Mouse (Mus musculus) MEL (cell line): ENCODE data around the gene Peli1. TPM values are rescaled to one million over a fixed set of nuclear protein-coding genes. Genes with fewer than 3 reads are reported as not detected.

ENCODE experiments used
- DNase-seq: peaks from one replicate; pipeline ENCODE4 v3.0.0; 2011; ENCODE audit warnings: low read depth, low spot score
- H3K27ac ChIP-seq: 2 replicates; pipeline ENCODE4 v1.5.1; 2012; ENCODE audit warnings: low read depth, mild to moderate bottlenecking, control low read depth, low read length, moderate library complexity; ENCODE audit not compliant: control insufficient read depth
- H3K27me3 ChIP-seq, 2 experiments: fragments of 150-350 bp in 1 of 2; sonication (generic) in 1 of 2; 2 replicates each; pipeline ENCODE4 v1.6.1; 2012; ENCODE audit warnings: low read length in 2 of 2, mild to moderate bottlenecking in 2 of 2, improper control_type of control experiment in 1 of 2, moderate library complexity in 1 of 2; ENCODE audit not compliant: insufficient read depth in 2 of 2, control insufficient read depth in 1 of 2
- H3K36me3 ChIP-seq, 2 experiments: 2 replicates each; pipeline ENCODE4 v1.6.1; 2012 to 2014; ENCODE audit warnings: low read length in 2 of 2, improper control_type of control experiment in 1 of 2, inconsistent platforms in 1 of 2, mild to moderate bottlenecking in 1 of 2; ENCODE audit not compliant: insufficient read depth in 2 of 2, control insufficient read depth in 1 of 2
- H3K4me1 ChIP-seq, 2 experiments: fragments of 150-350 bp in 1 of 2; sonication (generic) in 1 of 2; 2 replicates each; pipeline ENCODE4 v1.6.1; 2012; ENCODE audit warnings: low read length in 2 of 2, improper control_type of control experiment in 1 of 2, mild to moderate bottlenecking in 1 of 2; ENCODE audit not compliant: insufficient read depth in 2 of 2, control insufficient read depth in 1 of 2
- H3K4me3 ChIP-seq, 2 experiments: fragments of 150-350 bp in 1 of 2; sonication (generic) in 1 of 2; 2 replicates each; pipeline ENCODE4 v1.5.1; 2012; ENCODE audit warnings: low read depth in 2 of 2, low read length in 2 of 2, mild to moderate bottlenecking in 2 of 2, moderate library complexity in 2 of 2, control low read depth in 1 of 2, improper control_type of control experiment in 1 of 2; ENCODE audit not compliant: control insufficient read depth in 1 of 2, insufficient read depth in 1 of 2
- H3K79me2 ChIP-seq: 2 replicates; pipeline ENCODE4 v1.6.1; 2012; ENCODE audit warnings: mild to moderate bottlenecking, low read length, moderate library complexity; ENCODE audit not compliant: control insufficient read depth, poor library complexity, insufficient read depth
- H3K9ac ChIP-seq: 2 replicates; pipeline ENCODE4 v1.6.1; 2012; ENCODE audit warnings: low read depth, mild to moderate bottlenecking, control low read depth, low read length, moderate library complexity; ENCODE audit not compliant: control insufficient read depth, poor library complexity, severe bottlenecking
- H3K9me3 ChIP-seq: fragments of 150-350 bp; sonication (generic); replicated peaks from 2 replicates; pipeline ENCODE4 v1.6.1; 2012; ENCODE audit warnings: mild to moderate bottlenecking, low read length, improper control_type of control experiment, moderate library complexity; ENCODE audit not compliant: insufficient read depth
- BHLHE40 ChIP-seq: IDR thresholded peaks from 2 replicates; pipeline ENCODE4 v1.6.1; 2012; ENCODE audit warnings: low read depth, mild to moderate bottlenecking, inconsistent platforms, low read length, improper control_type of control experiment, borderline replicate concordance
- CHD2 ChIP-seq: IDR thresholded peaks from 2 replicates; pipeline ENCODE4 v1.6.1; 2011; ENCODE audit warnings: low read length, improper control_type of control experiment
- CTCF ChIP-seq, 3 experiments: IDR thresholded peaks in 2 of 3; conservative IDR thresholded peaks in 1 of 3; 2 replicates each; pipeline ENCODE4 v1.5.1; 2011 to 2012; ENCODE audit warnings: low read length in 3 of 3, low read depth in 2 of 3, mild to moderate bottlenecking in 2 of 3, improper control_type of control experiment in 1 of 3, inconsistent platforms in 1 of 3, mixed read lengths in 1 of 3, moderate library complexity in 1 of 3; ENCODE audit not compliant: control insufficient read depth in 1 of 3, insufficient read depth in 1 of 3, poor library complexity in 1 of 3, severe bottlenecking in 1 of 3
- E2F4 ChIP-seq: IDR thresholded peaks from 2 replicates; pipeline ENCODE4 v1.6.1; 2011; ENCODE audit warnings: low read depth, low read length, improper control_type of control experiment, borderline replicate concordance
- ELF1 ChIP-seq: IDR thresholded peaks from 2 replicates; pipeline ENCODE4 v1.6.1; 2014; ENCODE audit warnings: low read depth, mild to moderate bottlenecking, inconsistent platforms, low read length, improper control_type of control experiment, moderate library complexity
- EP300 ChIP-seq, 2 experiments: IDR thresholded peaks; 2 replicates each; pipeline ENCODE4 v1.6.1; 2011; ENCODE audit warnings: improper control_type of control experiment in 2 of 2, low read length in 2 of 2, low read depth in 1 of 2, mild to moderate bottlenecking in 1 of 2
- ETS1 ChIP-seq: IDR thresholded peaks from 2 replicates; pipeline ENCODE4 v1.6.1; 2012; ENCODE audit warnings: low read depth, mild to moderate bottlenecking, inconsistent platforms, low read length, improper control_type of control experiment, moderate library complexity
- GATA1 ChIP-seq: IDR thresholded peaks from 2 replicates; pipeline ENCODE4 v1.6.1; 2011; ENCODE audit warnings: low read depth, low read length, improper control_type of control experiment
- MAFK ChIP-seq: IDR thresholded peaks from 2 replicates; pipeline ENCODE4 v1.6.1; 2011; ENCODE audit warnings: low read depth, mild to moderate bottlenecking, low read length, improper control_type of control experiment, borderline replicate concordance
- MAZ ChIP-seq: IDR thresholded peaks from 2 replicates; pipeline ENCODE4 v1.6.1; 2012; ENCODE audit warnings: low read depth, mild to moderate bottlenecking, inconsistent platforms, low read length, improper control_type of control experiment
- MEF2A ChIP-seq: IDR thresholded peaks from 2 replicates; pipeline ENCODE4 v1.6.1; 2014; ENCODE audit warnings: low read depth, mild to moderate bottlenecking, inconsistent platforms, low read length, improper control_type of control experiment; ENCODE audit not compliant: poor library complexity, insufficient replicate concordance, severe bottlenecking; ENCODE audit errors: extremely low read depth
- MYB ChIP-seq: IDR thresholded peaks from 2 replicates; pipeline ENCODE4 v1.6.1; 2011; ENCODE audit warnings: mild to moderate bottlenecking, low read depth, low read length, improper control_type of control experiment
- NELFE ChIP-seq: IDR thresholded peaks from 2 replicates; pipeline ENCODE4 v1.6.1; 2011; ENCODE audit warnings: low read depth, low read length, improper control_type of control experiment
- NRF1 ChIP-seq: IDR thresholded peaks from 2 replicates; pipeline ENCODE4 v1.6.1; 2014; ENCODE audit warnings: low read depth, mild to moderate bottlenecking, inconsistent platforms, low read length, improper control_type of control experiment, moderate library complexity; ENCODE audit not compliant: poor library complexity, insufficient read depth, severe bottlenecking
- POLR2A ChIP-seq, 2 experiments: IDR thresholded peaks; 2 replicates each; pipeline ENCODE4 v1.6.1; 2011 to 2012; ENCODE audit warnings: low read length in 2 of 2, mild to moderate bottlenecking in 2 of 2, control low read depth in 1 of 2, improper control_type of control experiment in 1 of 2, low read depth in 1 of 2, moderate library complexity in 1 of 2; ENCODE audit not compliant: control insufficient read depth in 1 of 2, insufficient read depth in 1 of 2, poor library complexity in 1 of 2
- POLR2AphosphoS5 ChIP-seq: IDR thresholded peaks from 2 replicates; pipeline ENCODE4 v1.6.1; 2012; ENCODE audit warnings: low read depth, borderline replicate concordance, mild to moderate bottlenecking, inconsistent platforms, low read length, moderate library complexity, mixed read lengths
- RCOR1 ChIP-seq: IDR thresholded peaks from 2 replicates; pipeline ENCODE4 v1.6.1; 2012; ENCODE audit warnings: low read depth, mild to moderate bottlenecking, inconsistent platforms, low read length, improper control_type of control experiment
- SIN3A ChIP-seq: IDR thresholded peaks from 2 replicates; pipeline ENCODE4 v1.6.1; 2012; ENCODE audit warnings: low read length, improper control_type of control experiment, inconsistent platforms
- SMC3 ChIP-seq: IDR thresholded peaks from 2 replicates; pipeline ENCODE4 v1.6.1; 2011; ENCODE audit warnings: low read depth, low read length, improper control_type of control experiment
- TAL1 ChIP-seq: IDR thresholded peaks from 2 replicates; pipeline ENCODE4 v1.6.1; 2012; ENCODE audit warnings: mild to moderate bottlenecking, inconsistent platforms, low read length, moderate library complexity, mixed read lengths
- TBP ChIP-seq: IDR thresholded peaks from 2 replicates; pipeline ENCODE4 v1.8.0; 2011; ENCODE audit warnings: low read depth, low read length, improper control_type of control experiment
- UBTF ChIP-seq: IDR thresholded peaks from 2 replicates; pipeline ENCODE4 v1.6.1; 2012; ENCODE audit warnings: low read depth, mild to moderate bottlenecking, inconsistent platforms, low read length, improper control_type of control experiment, moderate library complexity, borderline replicate concordance; ENCODE audit not compliant: insufficient read depth
- ZC3H11A ChIP-seq: IDR thresholded peaks from 2 replicates; pipeline ENCODE4 v1.6.1; 2012; ENCODE audit warnings: low read depth, mild to moderate bottlenecking, inconsistent platforms, low read length, improper control_type of control experiment
- ZNF384 ChIP-seq: IDR thresholded peaks from 2 replicates; pipeline ENCODE4 v1.6.1; 2012; ENCODE audit warnings: low read depth, mild to moderate bottlenecking, inconsistent platforms, low read length, improper control_type of control experiment
- polyA plus RNA-seq, 2 experiments: library from polyadenylated mRNA; stranded (reverse) in 1 of 2; unstranded in 1 of 2; fragments of >175 nt in 1 of 2; fragments of >200 nt in 1 of 2; gene quantifications; 2 replicates each; pipeline versions ENCODE4 v1.2.1 to v1.2.4; 2012; ENCODE audit warnings: low replicate concordance in 2 of 2, low read depth in 1 of 2; ENCODE audit not compliant: insufficient read length in 2 of 2, insufficient read depth in 1 of 2, missing spikeins in 1 of 2
- total RNA-seq: library from RNA; depleted of rRNA; stranded (reverse); fragments of 300-350 nt; gene quantifications from 2 replicates; pipeline ENCODE4 v1.2.3, GENCODE M21; 2012

The Peli1 gene
- total and polyA plus RNA-seq, 3 experiments = 7.5 to 11.6 TPM; not detected in 1

- no peaks in the 10 kb centered on the region for H3K79me2 ChIP-seq
- H3K36me3 ChIP-seq = peaks cover 0 to 6% of the 10 kb centered on the region in 2 experiments; a peak in 2 of 4 replicates
- peak overlapping the region; percentile 30 to 43 for H3K4me3 ChIP-seq
- H3K9ac ChIP-seq = peak overlapping the region; percentile 35; the same call in 1 of the 2 replicates
- peak; percentile 82 for DNase-seq
- H3K9me3 ChIP-seq = no peaks in the 10 kb centered on the region
- no peak overlapping the region for H3K27ac ChIP-seq
- peaks cover 3 to 4% of the 10 kb centered on the region in 2 experiments; a peak in 3 of 4 replicates for H3K27me3 ChIP-seq
- peaks cover 2% of the 10 kb centered on the region in 2 experiments; a peak in 2 of 4 replicates for H3K4me1 ChIP-seq
- TF ChIP-seq MEF2A (no peak), CTCF (IDR thresholded peaks at IDR 0.05 in 2 of 3, conservative IDR thresholded peaks at IDR 0.05 in 1 of 3; ENCODE audit: control insufficient read depth in 1 of 3, insufficient read depth in 1 of 3, low read depth in 2 of 3, low read length in 3 of 3, poor library complexity in 1 of 3, severe bottlenecking in 1 of 3) (no peak), ELF1 (no peak), SIN3A (no peak), E2F4 (no peak), ETS1 (peak; percentile 15; the same call in 1 of the 2 replicates), NRF1 (no peak), GATA1 (peak; percentile 8; the same call in 1 of the 2 replicates), TBP (peak; percentile 56), POLR2A (IDR thresholded peaks at IDR 0.05; ENCODE audit: control insufficient read depth in 1 of 2, insufficient read depth in 1 of 2, low read depth in 1 of 2, low read length in 2 of 2, poor library complexity in 1 of 2) (peak in 1 of 2 experiments; percentile 41; a peak in 1 of 4 replicates)
Observed at GRCm38 (mm10) chr11:21082711-21083110, 8.4 kb upstream of the Peli1 start.

GRCm38 (mm10) chr11:21088356-21088755 is 2.7 kb upstream of the Peli1 start:
- Histone ChIP-seq H3K27me3 (0 out of 4 replicates have a peak, but pooled peaks cover 0 to 1% of the 10 kb centered on the region in 2 experiments), H3K9me3 (no peaks in the 10 kb centered on the region), H3K79me2 (peaks cover 12% of the 10 kb centered on the region), H3K9ac (no peak overlapping the region), H3K4me3 (no peak overlapping the region), H3K36me3 (peaks cover 0 to 3% of the 10 kb centered on the region in 2 experiments; a peak in 2 of 4 replicates), H3K27ac (no peak overlapping the region), H3K4me1 (peaks cover under 1 to 6% of the 10 kb centered on the region in 2 experiments; a peak in 3 of 4 replicates)
- TF ChIP-seq BHLHE40 = no peak
- no peak for TF ChIP-seq CHD2
- TF ChIP-seq MAFK = no peak
- no peak for TF ChIP-seq SMC3
- TF ChIP-seq EP300 (IDR thresholded peaks at IDR 0.05; ENCODE audit: low read depth in 1 of 2, low read length in 2 of 2) = no peak
- TF ChIP-seq UBTF = no peak
- TF ChIP-seq NELFE = no peak
- TF ChIP-seq MAZ = no peak
- TF ChIP-seq MEF2A = no peak
- no peak for TF ChIP-seq ELF1
- TF ChIP-seq POLR2AphosphoS5 = no peak
- TF ChIP-seq MYB = no peak
- TF ChIP-seq RCOR1 = no peak
- no peak for TF ChIP-seq TBP
- no peak for TF ChIP-seq ZC3H11A
- no peak for TF ChIP-seq ZNF384
- no peak for TF ChIP-seq TAL1
- TF ChIP-seq GATA1 = no peak
- DNase-seq = no peak
